Mouse (Mus musculus) bone marrow macrophage, adult 2 months (primary cell): ENCODE data around the gene Gstt2.

Experiments
- CTCF ChIP-seq: IDR thresholded peaks from 2 replicates; pipeline ENCODE4 v1.5.1; 2012; ENCODE audit warnings: low read depth, mild to moderate bottlenecking, low read length, moderate library complexity
- POLR2A ChIP-seq: IDR thresholded peaks from 2 replicates; pipeline ENCODE4 v1.6.1; 2012; ENCODE audit warnings: mild to moderate bottlenecking, low read depth, low read length, borderline replicate concordance

DNA sequence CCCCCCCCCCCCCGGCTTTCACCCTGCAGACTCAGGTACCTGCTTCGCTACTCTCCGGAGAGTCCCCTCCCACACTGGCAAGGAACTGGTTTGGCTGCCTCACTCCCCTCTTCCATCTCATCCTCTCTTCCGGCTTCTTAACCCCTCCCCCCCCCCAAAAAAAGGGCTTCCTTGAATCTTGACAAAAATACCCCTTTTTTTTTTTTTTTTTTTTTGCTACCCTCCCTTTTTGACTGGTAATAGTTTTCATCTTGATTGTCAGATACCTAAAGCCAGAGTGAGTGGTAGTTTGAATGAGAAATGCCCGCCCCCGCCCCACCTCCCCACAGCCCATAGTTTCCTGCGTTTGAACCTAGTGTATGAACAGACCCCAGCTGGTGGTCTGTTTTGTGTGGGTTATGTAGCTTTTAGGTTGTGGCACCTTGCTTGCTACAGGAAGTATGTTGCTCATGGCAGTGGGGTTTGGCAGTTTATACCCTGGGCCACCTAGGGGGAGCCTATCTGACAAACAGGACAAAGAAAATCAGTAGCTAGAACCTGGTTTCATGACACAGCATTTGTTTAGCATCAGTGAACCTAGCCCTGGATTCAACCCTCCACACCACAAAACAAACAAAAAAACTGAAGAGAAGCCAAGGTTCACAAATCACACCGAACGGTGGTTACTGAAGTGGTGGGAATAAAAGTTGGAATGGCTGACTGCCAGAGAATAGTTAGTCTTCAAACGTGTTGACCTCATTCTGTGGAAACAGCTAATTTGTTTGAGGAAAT lies 1.3 kb downstream of the Gstt2 start:
- TF ChIP-seq CTCF (no peak), POLR2A (no peak)
